Mouse (Mus musculus) c-Kit-positive CD71-negative TER-119-negative erythroid progenitor cells, embryonic 14.5 days (primary cell): Measurements from ENCODE around the gene Alpk1.

Source experiments
- DNase-seq: peaks from one replicate; pipeline ENCODE4 v3.0.0-alpha.2; 2013; ENCODE audit warnings: low read depth

Gene Alpk1

DNA sequence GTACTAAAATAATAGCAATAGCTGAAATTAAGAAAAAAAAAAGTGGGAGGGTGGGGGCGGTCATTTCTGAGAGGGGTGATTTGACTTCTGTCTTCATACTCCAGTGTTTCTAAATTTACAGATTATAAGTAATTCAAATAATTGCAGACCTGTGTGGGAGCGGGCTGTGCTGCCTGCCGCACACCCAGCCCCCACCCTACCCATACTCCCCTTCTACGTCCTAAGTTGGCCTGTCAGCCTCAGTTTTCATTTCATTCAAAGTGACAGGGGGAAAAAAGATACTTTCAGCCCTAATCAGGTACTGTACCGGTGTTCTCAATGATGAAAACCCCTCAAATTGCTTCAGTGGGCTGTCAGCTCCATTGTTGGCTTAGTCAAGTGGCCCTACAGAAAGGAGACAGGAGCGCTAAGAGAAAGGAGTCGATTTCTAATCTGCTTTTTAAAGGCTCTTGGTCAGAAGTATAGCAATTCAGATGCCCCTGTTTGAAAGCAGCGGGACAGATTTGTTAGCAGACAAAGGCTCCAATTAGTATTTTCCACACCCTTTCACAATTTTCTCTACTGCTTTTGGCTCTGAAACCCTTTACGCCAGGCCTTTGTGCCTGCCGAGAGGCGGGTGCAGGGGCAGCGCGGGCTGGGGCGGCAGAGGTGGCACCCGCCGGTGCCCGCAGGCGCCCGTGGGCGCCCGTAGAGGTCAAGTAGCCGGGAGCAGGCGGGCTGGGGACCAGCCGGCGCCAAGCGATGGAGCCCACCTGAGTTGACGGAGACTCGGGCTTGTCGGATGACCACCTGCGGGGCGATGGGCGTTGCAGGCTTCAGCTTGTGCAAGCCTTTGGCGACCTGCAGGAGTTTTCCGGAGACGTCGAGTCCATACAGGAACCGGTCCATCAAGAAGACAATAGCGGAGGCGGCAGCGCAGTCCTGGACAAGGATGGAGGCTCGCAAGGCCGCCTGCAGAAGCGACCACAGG, 85.2 kb downstream of the Alpk1 start:
- no peak for DNase-seq

DNA sequence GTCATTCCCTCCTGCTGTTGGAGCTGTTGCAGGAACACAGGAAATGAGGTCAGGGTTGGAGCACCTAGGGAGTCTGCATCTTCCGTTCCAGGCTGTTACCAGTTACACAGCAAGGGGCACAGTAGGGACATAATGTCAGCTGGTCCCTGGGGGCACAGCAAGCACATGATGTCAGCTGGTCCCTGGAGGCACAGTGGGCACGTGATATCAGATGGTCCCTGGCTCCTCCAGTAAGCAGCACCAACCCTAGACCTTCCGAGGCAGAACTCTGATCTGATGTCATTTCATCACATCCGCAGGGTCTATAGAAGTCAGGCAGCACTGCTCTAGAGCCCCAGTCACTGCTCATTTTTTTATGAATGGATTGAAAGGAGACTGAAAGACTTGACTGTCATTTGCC, 89.1 kb downstream of the Alpk1 start:
- DNase-seq = no peak

DNA sequence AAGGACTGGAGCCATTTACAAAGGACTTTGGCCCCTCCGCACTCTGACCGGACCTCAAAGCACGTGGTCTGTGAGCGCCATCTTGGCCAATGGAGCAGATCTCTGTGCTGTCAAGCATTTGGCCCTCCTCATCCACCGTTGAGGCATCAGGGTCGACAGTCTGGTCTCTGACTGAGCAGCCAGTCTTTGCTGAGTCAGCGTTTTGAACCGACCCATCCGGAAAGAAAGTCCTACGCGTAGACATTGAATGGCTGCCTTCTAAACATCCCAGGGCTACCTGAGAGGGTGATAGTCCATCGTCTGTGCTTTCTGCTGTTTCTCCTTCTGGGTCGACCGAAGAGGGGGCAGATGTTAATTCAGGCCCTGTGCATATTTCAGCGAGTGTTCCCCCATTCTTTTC, 100.6 kb downstream of the Alpk1 start:
- no peak for DNase-seq

DNA sequence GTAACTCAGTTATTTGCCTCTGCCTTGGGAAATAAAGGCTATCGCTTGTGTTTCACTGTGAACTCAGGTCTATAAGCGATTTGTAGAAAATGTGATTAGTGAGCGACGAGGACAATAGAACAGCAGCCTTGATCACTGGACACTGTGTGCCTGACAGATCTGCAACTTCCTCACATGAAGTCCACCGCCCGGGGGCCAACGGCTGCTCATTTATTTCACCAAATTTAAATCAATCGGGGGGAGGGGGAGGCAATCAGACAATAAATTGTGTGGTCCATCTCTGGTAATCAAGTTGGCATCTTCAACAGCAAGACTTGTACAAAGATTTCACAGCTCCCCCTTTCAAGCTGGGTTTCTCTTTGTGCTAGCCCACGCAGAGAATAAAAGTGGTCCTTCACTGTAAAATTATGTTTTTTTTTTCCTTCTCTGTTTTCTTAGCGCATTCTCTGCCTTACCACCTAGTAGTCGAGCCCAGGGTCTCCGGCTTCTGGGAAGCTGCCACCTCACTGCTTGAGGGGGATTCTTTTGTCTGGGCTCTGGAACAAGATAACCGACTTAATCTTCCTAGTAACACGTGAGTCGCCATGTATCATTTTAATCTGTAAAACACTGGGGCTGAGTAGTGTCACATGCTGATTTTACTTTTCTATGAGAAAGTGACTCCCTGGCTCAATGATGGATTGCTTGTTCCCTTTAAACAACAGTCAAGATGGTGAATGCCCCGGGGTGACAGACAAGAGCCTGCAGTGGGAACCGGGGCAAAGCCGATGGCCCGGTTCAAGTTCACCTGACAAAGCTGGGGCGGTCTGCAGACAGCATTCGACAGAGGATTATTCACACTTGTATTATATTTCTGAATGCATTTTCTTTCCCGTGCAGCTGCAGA, 118.4 kb downstream of the Alpk1 start:
- no peak for DNase-seq

DNA sequence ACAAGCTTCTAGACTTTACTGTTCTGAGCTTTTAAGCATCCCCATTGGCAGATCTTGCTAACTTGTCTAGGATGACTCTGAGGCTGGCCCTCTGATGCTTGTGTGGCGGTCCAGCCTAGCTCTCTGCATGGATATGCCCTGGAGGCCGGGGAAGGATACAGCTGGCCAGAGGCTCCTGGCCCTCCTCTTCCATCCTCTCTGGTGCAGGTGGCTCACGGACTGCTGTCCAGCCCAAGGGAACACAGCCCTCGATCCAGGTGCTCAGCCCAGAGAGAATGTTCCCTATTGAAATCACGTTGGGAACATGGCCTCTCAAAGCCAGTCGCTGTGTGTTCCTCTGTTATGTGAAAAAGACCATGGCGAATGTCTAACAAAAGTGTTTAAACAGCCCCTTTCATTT, 119.6 kb downstream of the Alpk1 start:
- DNase-seq = no peak

DNA sequence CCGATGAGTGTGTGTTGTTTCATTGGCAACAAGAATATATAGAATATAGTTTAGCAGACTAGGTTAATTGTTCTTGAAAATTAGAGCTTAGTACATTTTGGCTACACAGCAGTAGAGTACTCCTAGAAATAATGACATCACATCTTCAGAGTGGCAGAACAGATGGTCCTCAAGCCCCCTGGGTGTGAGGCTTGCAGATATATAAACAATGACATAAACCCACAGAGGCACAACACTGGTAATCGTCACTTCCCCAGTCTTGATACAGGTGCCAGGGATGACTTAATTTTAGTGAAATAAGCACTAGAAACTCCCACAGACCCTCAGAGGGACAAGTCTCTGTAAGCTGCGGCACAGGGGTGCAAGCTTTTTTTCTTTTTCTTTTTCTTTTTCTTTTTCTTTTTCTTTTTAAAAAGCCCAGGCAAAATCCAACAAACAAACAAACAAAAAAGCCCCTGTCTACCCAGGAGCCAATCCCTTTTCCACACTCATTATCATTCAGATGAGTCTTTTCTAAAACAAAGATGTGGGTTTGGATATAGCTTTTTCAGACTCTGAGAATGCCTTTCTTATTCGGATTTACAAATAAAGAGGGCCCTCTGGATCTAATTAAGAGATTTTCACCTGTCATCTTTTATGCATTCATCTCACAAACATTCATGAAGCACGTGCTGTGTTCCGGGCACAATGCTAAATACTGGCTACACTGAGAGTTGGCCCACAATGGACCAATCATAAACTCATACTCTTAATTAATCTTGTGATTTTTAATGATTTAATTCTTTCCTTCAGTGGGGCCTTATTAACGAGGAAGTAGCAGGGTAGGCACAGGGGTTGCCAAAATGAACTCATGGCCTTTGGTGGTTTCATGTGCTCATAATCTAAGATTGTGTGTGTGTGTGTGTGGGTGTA, 128.3 kb downstream of the Alpk1 start:
- DNase-seq = no peak

DNA sequence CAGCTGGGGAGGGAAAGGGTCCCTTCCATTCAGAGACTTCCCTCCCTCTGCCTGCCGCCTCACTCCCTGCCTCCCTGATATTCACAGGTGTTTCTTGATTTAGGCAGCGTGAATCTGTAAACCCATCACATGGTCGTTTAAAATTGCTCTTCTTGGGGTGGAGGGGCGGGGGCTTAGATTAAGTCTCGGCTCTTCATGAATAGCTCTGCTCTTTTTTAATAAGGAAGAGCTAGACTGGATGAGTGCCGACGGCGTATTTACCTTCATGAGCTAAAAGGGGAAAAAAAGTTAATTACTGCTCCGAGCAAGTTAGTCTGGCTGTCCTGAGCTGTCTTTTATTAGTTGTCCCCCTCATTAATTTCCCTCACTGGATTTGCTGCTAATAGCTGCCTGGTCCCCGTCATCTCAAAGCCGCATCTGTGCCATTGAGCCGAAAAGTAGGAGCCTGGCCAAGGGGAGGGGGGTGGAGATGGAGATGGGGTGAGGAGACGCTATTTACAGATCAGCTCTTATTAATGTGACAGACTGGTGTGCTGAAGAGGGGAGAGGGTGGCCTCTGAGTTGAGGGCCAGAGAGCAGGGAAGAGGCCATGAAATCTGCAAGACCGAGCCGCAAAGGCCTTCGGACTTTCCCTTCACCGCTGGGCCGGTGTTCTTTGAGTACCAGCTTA, 134.0 kb downstream of the Alpk1 start:
- DNase-seq = no peak

DNA sequence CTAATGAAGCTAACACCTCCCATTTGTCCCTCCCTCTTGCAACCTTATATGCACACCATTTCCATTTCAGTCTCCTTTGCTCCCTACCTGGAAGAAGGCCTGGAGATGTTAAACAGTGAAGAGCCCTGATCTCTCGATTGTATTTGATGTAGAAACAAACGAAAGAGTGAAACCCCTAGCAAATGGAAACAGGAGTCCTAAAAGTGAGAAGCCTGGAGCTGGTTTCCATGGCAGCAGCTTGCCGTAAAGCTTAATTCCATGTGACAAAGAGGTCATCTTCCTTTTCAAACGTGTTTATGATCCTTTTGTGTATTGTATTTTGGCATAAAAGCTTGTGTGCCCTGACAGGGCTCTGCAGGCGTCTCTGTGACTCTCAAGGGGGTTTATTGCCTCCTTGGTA, 138.1 kb downstream of the Alpk1 start:
- no peak for DNase-seq

DNA sequence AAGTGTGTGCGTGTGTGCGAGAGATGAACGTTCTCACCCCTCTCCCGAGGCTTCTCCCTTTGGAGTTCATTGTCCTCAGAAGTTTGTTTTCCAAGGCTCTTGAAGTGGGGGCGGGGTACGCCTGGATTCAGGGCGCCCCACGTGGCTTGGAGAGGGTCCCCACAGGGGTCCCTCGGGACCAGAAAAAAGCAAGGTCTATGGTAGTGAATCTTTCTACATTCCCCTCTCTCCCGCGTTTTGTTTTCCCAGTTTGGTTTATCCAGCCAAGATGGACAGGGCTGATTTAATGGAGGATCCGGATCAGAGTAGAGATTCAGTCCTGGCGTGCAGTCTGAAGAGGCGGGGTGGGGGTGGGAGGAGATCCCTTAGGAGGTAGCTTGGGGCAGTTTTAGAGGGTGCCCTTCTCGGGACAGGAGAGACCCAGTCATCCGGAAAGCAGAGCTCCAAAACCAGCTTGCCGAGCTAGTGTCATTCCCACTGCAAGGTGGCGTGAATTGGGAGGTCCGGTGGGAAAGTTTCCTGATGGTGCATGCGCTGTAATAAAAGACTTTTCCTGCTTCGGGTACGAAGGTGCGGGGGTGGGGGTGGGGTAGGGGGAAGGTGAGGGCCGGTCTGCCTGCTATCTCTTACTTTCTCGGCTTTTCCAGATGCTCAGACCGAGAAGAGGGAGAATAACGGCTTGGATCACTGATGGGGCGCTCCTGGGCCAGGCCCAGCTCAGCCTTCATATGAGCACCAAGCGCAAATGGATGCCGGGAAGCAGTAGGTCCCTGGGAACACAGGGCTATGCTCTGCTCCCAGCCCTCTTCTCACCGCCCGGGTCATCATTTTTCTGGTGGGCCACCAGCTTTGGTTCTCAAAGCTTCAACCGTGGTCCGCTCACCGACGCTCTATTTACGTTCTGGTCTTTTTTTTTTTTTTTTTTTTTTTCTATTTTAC, 139.3 kb downstream of the Alpk1 start:
- no peak for DNase-seq

DNA sequence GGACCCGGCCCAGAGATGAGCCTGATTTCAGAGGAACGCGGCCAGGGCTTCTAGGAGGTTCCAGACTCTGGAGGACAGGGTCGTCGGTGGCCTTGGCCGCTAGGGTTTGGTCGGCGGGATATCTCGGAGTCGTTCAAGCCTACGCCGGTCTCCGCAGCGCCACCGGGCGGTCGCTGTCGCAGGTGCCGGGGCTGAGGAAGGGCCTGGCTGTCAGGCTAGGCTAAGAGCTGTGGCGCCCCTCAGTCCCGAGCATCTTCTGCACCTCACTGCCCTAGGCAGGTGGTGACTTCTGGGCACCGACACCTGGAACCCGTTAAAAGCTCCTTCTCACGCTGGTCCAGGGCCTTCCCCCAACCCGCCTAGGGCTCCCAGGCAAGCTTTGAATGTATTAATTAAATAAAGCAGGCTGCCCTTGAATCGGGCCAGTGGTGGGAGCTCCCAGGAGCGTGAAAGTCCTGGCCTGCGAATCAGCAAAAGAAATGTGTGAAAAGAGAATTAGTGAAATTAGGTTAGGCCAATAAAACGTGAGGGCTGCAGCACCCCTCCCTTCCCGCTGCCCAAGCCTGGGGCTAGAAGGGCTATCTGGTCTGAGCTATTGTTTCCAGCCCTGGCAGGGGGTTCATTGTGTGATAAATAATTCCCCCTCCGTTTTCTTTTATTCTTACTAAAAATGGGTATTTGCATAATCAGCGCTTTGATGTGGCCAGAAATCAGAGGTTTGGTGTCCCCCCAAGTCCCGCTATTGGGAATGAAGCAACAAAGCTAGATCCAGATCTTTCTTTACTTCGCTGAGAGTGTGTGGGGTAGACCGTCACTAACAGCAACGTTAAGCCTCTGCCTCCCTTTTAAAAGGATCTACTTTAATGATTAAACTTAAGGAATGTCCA, 140.2 kb downstream of the Alpk1 start:
- peak; percentile 54 for DNase-seq

DNA sequence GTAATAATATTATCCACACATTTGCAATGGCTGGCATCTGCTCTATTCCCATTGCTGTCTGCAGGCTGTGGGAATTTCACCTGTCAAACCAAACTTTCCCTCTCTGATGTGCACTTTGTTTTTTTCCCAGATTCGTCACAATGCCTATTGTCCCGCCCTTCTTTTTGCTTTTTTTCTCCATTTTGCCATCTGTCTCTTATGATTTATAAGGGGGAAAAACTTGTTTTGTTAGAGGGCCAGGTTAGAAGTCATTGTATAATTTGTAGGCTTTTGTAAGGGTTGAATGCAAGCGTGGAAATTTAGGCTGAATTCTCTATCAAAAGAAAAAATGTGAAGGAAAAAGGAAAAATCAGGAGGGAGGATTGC, 145.4 kb downstream of the Alpk1 start:
- DNase-seq = no peak

DNA sequence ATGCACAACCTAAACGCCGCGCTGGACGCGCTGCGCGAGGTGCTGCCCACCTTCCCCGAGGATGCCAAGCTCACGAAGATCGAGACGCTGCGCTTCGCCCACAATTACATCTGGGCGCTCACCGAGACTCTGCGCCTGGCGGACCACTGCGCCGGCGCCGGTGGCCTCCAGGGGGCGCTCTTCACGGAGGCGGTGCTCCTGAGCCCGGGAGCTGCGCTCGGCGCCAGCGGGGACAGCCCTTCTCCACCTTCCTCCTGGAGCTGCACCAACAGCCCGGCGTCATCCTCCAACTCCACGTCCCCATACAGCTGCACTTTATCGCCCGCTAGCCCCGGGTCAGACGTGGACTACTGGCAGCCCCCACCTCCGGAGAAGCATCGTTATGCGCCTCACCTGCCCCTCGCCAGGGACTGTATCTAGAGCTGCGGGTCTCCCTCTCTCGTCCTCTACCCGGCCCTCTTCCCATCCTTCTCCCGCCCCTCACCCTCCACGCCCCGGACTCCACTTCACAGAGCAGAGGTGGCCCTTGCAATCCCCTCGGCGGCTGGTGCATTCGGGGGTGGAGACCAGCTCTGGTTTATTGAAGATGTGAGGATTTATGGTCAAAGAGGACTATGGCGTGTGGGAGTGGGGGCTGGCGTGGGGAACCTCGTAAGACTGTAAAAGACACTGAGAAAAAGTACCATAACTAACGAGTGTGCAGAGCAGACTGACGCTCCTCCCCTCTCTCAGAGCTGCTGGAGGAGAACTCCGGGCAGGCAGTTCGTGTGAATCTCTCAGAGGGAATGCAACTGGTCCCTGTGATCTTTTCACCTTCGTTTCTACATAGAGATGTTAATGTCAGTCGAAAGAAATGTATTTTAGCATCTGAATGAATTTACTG, 146.0 kb downstream of the Alpk1 start:
- DNase-seq = peak; percentile 57

DNA sequence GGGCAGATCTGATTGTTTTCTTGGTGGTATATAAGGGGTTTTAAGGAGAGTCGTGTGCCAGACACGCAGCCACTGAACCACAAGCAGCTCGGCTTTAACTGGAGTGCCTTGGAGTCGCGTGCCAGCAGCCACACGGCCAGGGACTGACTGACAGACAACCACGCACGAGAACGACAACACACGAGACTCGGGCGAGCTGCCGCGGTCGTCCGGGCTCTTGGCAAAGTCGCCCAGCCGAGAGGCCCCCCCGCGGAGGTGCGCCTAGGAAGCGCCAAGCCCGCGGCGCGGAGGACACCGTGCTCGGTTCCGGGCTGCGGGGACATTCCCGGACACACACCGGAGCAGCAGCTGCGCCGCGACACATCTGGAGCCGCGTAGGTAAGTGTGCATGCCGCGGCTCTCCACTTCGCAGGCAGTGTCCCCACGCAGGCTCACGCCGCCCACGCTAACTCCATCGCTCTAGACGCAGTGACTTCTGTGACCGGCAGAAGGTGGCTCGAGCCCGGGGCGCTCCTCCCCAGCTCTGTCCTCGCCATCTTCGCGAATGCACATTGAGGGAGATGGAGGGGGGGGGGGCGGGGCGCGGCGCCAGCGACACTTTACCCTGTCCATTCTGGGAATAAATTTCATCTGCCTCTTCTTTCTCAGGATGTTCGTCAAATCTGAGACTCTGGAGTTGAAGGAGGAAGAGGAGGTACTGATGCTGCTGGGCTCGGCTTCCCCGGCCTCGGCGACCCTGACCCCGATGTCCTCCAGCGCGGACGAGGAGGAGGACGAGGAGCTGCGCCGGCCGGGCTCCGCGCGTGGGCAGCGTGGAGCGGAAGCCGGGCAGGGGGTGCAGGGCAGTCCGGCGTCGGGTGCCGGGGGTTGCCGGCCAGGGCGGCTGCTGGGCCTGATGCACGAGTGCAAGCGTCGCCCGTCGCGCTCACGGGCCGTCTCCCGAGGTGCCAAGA, 147.0 kb downstream of the Alpk1 start, which contains the start of gene Neurog2:
Gene Neurog2, plus strand, starts transcription at position 56 of the 953 bp plus-strand sequence.
- DNase-seq = no peak

DNA sequence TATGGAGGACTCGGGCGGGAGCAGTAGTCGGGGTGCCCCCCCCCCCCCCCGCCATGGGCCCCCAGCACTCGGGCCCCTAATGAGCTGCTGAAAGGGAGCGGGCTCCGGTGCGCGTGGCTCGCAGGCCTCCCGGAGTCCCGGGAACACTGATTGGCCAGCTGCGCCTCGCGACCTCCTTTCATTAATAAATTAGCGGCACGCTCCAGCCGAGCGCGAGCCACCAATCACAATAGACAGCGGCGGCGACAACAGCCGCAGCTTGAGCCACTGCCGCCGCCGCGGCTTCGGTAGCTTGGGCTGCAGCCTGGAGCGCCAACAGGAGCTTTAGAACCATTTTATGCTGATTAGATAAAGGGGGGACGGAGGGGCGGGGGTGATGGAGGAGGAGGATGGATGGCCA, 147.8 kb downstream of the Alpk1 start:
- no peak for DNase-seq

DNA sequence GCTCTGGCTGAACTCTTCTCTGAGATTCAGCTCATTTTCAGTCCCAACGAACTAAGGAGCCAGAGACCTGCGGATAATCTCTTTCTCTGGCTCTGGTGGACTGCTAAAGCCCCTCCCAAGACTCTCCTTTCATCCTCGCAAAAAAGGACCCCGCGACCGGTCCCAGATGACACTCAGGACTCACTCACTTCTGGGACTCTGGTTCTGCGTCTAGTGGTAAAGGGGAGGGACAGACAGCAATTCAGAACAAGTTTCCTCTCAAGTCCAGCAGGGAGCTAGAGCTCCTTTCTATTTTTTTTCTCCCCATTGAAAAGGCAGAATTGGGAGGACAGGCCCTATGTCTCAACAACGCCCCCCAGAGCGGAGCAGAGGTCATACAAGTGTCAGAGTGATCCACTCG, 148.7 kb downstream of the Alpk1 start:
- DNase-seq = no peak

DNA sequence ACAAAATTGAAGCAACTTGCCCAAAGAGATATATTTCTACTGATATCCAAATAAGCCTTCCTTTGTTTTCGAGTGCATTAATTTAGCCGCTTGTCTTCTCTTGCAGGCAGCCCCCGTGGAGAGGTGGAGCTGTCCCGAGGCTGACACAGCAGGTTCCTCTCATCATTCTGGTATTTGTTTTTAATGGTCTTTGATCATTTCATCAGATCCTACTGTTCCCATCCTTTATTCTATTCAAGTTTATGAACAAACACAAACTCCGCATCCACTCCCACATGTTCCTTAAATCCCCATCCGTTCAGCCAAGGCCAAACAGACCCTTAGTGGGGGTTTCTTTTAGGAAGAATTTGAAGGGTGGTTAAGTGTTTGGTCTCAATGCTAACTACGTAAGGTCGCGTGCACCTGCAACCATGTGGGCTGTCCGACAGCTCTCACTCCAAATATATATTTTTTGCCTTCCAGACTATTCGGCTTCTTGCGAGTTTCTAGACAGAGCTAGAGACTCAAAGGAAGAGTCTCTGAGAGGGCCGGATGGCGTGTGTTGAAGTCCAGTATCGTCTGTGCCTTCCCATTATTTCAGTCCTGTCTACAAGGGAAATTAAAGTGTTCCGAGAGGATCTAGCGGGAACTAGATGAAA, 149.5 kb downstream of the Alpk1 start:
- no peak for DNase-seq
